Mouse (Mus musculus) hindbrain, embryonic 12.5 days (tissue): ENCODE results near the gene Cnn1. TPM values are rescaled to one million over a fixed set of nuclear protein-coding genes. Genes with fewer than 3 reads are reported as not detected.
A peak's percentile ranks its signal among the peaks of the same experiment; 100 is the strongest.

ENCODE experiments used
- ATAC-seq: fragments of 200-750 bp; cut with Nextera tagmentation; 2 replicates; pipeline ENCODE4 v1.8.0; 2017; ENCODE audit warnings: moderate TSS enrichment; ENCODE audit not compliant: low FRiP score
- H3K27ac ChIP-seq: fragments of 300-500 bp; sonication (generic); 2 replicates; pipeline ENCODE4 v1.5.1; 2016; ENCODE audit warnings: mild to moderate bottlenecking
- H3K27me3 ChIP-seq: fragments of 300-500 bp; sonication (generic); 2 replicates; pipeline ENCODE4 v1.6.1; 2016; ENCODE audit warnings: mild to moderate bottlenecking
- H3K36me3 ChIP-seq: fragments of 300-500 bp; sonication (generic); 2 replicates; pipeline ENCODE4 v1.6.1; 2016; ENCODE audit warnings: mild to moderate bottlenecking
- H3K4me1 ChIP-seq: fragments of 300-500 bp; sonication (generic); 2 replicates; pipeline ENCODE4 v1.6.1; 2016
- H3K4me2 ChIP-seq: fragments of 300-500 bp; sonication (generic); replicated peaks from 2 replicates; pipeline ENCODE4 v1.6.1; 2016; ENCODE audit warnings: mild to moderate bottlenecking
- H3K4me3 ChIP-seq: fragments of 300-500 bp; sonication (generic); 2 replicates; pipeline ENCODE4 v1.5.1; 2016; ENCODE audit warnings: mild to moderate bottlenecking
- H3K9ac ChIP-seq: fragments of 300-500 bp; sonication (generic); 2 replicates; pipeline ENCODE4 v1.6.1; 2016; ENCODE audit warnings: mild to moderate bottlenecking, moderate library complexity
- H3K9me3 ChIP-seq: fragments of 300-500 bp; sonication (generic); replicated peaks from 2 replicates; pipeline ENCODE4 v1.6.1; 2016; ENCODE audit warnings: mild to moderate bottlenecking
- WGBS: fragments of 180-500 bp; shearing (Covaris S2); methylation state at CpG from one replicate; pipeline ENCODE4 v1.1.7; 2016; 5-methylcytosine and 5-hydroxymethylcytosine counted together
- polyA plus RNA-seq: library from polyadenylated mRNA; unstranded; fragments of >200 nt; fragmentation: Nextera tagmentation; extraction: Ambion mirVana; gene quantifications from 2 replicates; pipeline ENCODE4 v1.2.1, GENCODE M21; 2016

Gene Cnn1
- polyA plus RNA-seq, 1 experiment from 2014 or later = 1.9 TPM

DNA sequence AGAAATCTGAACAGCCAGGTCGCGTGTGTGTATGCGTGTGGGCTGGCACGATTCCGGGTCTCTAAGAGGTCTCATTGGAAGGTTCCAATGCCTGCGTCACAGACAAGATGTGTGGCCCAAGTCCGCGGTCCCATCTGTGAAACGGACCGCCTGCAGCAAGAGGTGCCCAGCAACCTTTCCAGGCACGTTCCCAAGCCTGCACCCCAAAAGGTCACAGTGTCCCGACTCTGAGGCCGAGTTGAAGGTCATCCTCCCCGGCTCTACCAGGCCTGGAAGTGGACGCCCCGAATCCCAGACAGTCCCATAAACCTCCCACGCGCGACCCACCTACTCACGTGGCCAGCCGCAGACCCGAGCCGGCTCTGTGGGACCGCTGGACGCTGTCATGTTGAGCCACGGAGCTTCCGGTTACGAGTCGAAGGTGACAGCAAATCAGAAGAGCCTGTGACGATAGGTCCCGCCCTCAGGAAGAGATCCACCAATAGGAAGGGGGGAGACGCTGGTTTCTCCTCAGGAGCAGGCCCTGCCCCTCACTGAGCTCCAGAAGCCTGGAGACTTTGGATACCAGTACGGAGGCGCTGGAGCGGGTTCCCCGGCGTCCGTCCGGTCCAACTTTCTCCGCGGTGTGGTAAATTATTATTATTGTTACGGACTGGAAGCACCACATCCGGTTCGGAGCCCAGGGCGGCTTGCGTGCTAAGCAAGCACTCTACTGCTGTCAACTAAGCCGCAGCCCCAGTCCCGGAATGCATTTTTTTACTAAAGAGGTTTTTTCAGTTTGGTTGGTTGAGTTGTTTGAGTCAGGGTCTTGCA lies 13.8 kb upstream of the Cnn1 start, which contains the start of gene Ecsit:
Gene Ecsit (minus strand): TSS at position 417 of the 813 bp plus-strand sequence.
- no peaks in the 10 kb centered on the region for H3K9me3 ChIP-seq
- H3K4me3 ChIP-seq = peak within 1 kb of the TSS; percentile 81
- H3K27me3 ChIP-seq = no peaks in the 10 kb centered on the region
- H3K27ac ChIP-seq = peak within 1 kb of the TSS; percentile 79
- peak; percentile 99 for ATAC-seq
- WGBS = under 1% methylated on average over 48 of the region's 48 CpGs
- peaks cover 7% of the 10 kb centered on the region for H3K4me1 ChIP-seq
- H3K9ac ChIP-seq = peak within 1 kb of the TSS; percentile 80
- peak within 1 kb of the TSS; percentile 61 for H3K4me2 ChIP-seq
- H3K36me3 ChIP-seq = peaks cover 9% of the 10 kb centered on the region

- H3K4me3 ChIP-seq = peak overlapping the region; percentile 81
- 84% methylated on average over 6 of the region's 6 CpGs for WGBS
- no peaks in the 10 kb centered on the region for H3K9me3 ChIP-seq
- H3K9ac ChIP-seq = peak overlapping the region; percentile 80
- H3K27me3 ChIP-seq = no peaks in the 10 kb centered on the region
- no peak overlapping the region for H3K27ac ChIP-seq
- H3K36me3 ChIP-seq = peaks cover 4% of the 10 kb centered on the region; the same call in 1 of the 2 replicates
- no peak for ATAC-seq
- H3K4me1 ChIP-seq = peaks cover 7% of the 10 kb centered on the region
- peak overlapping the region; percentile 61 for H3K4me2 ChIP-seq
These were observed 13.0 kb upstream of the Cnn1 start for GRCm38 (mm10) chr9:22086012-22086411.

GRCm38 (mm10) chr9:22087034-22087618 lies 11.9 kb upstream of the Cnn1 start:
- H3K4me3 ChIP-seq = no peak overlapping the region
- H3K27ac ChIP-seq = no peak overlapping the region
- no peak overlapping the region for H3K4me2 ChIP-seq
- 78% methylated on average over 2 of the region's 2 CpGs for WGBS
- H3K9ac ChIP-seq = no peak overlapping the region
- H3K27me3 ChIP-seq = no peaks in the 10 kb centered on the region
- peaks cover 7% of the 10 kb centered on the region for H3K4me1 ChIP-seq
- no peaks in the 10 kb centered on the region for H3K9me3 ChIP-seq
- ATAC-seq = no peak
- H3K36me3 ChIP-seq = peaks cover 4% of the 10 kb centered on the region; the same call in 1 of the 2 replicates

DNA sequence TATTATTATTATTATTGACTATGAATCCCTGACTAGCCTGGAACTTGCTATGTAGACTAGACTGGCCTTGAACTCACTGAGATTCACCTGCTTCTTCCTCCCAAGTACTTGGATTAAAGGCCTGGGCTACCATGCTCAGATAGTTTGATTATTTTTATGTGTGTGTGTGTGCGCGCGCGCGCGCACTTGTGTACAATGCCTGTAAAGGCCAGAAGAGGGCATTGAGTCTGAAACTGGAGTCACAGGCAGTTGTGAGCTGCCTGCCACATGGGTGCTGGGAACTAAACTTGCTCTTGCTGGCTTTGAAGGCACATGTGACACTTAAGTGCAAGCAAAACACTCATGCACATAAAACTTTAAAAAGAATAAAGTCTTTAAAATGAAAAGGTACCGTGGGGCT lies 9.7 kb upstream of the Cnn1 start:
- no peaks in the 10 kb centered on the region for H3K36me3 ChIP-seq
- H3K4me1 ChIP-seq = peaks cover 7% of the 10 kb centered on the region
- ATAC-seq = no peak
- no peak overlapping the region for H3K4me2 ChIP-seq
- H3K27me3 ChIP-seq = peaks cover 4% of the 10 kb centered on the region; the same call in 1 of the 2 replicates
- H3K9ac ChIP-seq = no peak overlapping the region
- H3K4me3 ChIP-seq = no peak overlapping the region
- H3K27ac ChIP-seq = no peak overlapping the region
- 99% methylated on average over 7 of the region's 7 CpGs for WGBS
- H3K9me3 ChIP-seq = no peaks in the 10 kb centered on the region

GRCm38 (mm10) chr9:22089986-22090385 lies 9.0 kb upstream of the Cnn1 start:
- no peak overlapping the region for H3K9ac ChIP-seq
- no peaks in the 10 kb centered on the region for H3K9me3 ChIP-seq
- no peak overlapping the region for H3K4me3 ChIP-seq
- no peak overlapping the region for H3K4me2 ChIP-seq
- no peak overlapping the region for H3K27ac ChIP-seq
- ATAC-seq = no peak
- H3K27me3 ChIP-seq = peaks cover 4% of the 10 kb centered on the region; the same call in 1 of the 2 replicates
- H3K36me3 ChIP-seq = no peaks in the 10 kb centered on the region
- WGBS = 87% methylated on average over 7 of the region's 7 CpGs
- peaks cover 7% of the 10 kb centered on the region for H3K4me1 ChIP-seq

GRCm38 (mm10) chr9:22092746-22093145 lies 6.3 kb upstream of the Cnn1 start:
- Histone ChIP-seq H3K4me3 (no peak overlapping the region), H3K9me3 (no peaks in the 10 kb centered on the region), H3K27me3 (peaks cover 14% of the 10 kb centered on the region), H3K9ac (no peak overlapping the region), H3K4me1 (no peaks in the 10 kb centered on the region), H3K36me3 (no peaks in the 10 kb centered on the region), H3K27ac (no peak overlapping the region), H3K4me2 (no peak overlapping the region)
- 92% methylated on average over 6 of the region's 6 CpGs for WGBS
- ATAC-seq = no peak

- peak; percentile 66 for ATAC-seq
- H3K4me3 ChIP-seq = peak overlapping the region; percentile 29
- peak overlapping the region; percentile 59 for H3K9ac ChIP-seq
These were observed 3.1 kb upstream of the Cnn1 start for GRCm38 (mm10) chr9:22095854-22096307.

GRCm38 (mm10) chr9:22099922-22100321 lies 906 bp downstream of the Cnn1 start:
- Histone ChIP-seq H3K4me3 (no peak overlapping the region), H3K27ac (no peak overlapping the region), H3K36me3 (no peaks in the 10 kb centered on the region), H3K9me3 (no peaks in the 10 kb centered on the region), H3K4me1 (peaks cover 6% of the 10 kb centered on the region), H3K27me3 (peaks cover 50% of the 10 kb centered on the region), H3K9ac (no peak overlapping the region), H3K4me2 (no peak overlapping the region)
- ATAC-seq = no peak
- WGBS = 3% methylated on average over 17 of the region's 18 CpGs

More at GRCm38 (mm10) chr9:22095854-22096307, 3.1 kb upstream of the Cnn1 start:
- no peaks in the 10 kb centered on the region for H3K9me3 ChIP-seq
- H3K27me3 ChIP-seq = peaks cover 45% of the 10 kb centered on the region
- no peaks in the 10 kb centered on the region for H3K36me3 ChIP-seq
- 3% methylated on average over 24 of the region's 24 CpGs for WGBS
- no peak overlapping the region for H3K27ac ChIP-seq
- peak overlapping the region; percentile 70 for H3K4me2 ChIP-seq
- H3K4me1 ChIP-seq = peaks cover 6% of the 10 kb centered on the region

DNA sequence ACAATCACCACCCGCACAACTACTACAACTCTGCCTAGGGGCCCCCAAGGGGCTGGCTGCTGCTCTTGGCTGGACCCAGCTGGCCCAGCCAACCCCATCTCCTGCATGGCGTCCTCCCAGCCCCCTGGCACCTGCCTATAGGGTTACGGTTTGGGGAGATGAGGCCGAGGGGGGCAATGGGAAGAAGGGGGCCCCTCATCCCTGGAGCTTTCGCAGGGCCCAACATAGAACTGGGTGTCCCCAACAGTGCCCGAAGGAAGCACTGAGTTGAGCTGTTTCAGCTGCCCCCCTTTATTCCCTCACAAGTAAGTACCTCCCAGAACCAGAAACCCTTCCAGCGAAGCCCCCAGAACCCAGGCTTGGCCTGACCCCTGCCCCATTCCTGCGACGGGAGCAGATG lies 9.2 kb downstream of the Cnn1 start:
- Histone ChIP-seq H3K4me3 (no peak overlapping the region), H3K4me1 (no peaks in the 10 kb centered on the region)
- 94% methylated on average over 9 of the region's 9 CpGs for WGBS

GRCm38 (mm10) chr9:22115635-22116034 lies 16.6 kb downstream of the Cnn1 start:
- H3K27ac ChIP-seq = no peak overlapping the region
- peaks cover 35% of the 10 kb centered on the region for H3K36me3 ChIP-seq
- H3K4me3 ChIP-seq = peak overlapping the region; percentile 87
- peak overlapping the region; percentile 84 for H3K4me2 ChIP-seq
- H3K9me3 ChIP-seq = no peaks in the 10 kb centered on the region
- ATAC-seq = no peak
- 88% methylated on average over 4 of the region's 4 CpGs for WGBS
- H3K27me3 ChIP-seq = no peaks in the 10 kb centered on the region
- H3K9ac ChIP-seq = peak overlapping the region; percentile 88
- H3K4me1 ChIP-seq = peaks cover 21% of the 10 kb centered on the region

More for the DNA sequence above, 9.2 kb downstream of the Cnn1 start:
- H3K36me3 ChIP-seq = peaks cover 39% of the 10 kb centered on the region
- no peak overlapping the region for H3K27ac ChIP-seq
- no peaks in the 10 kb centered on the region for H3K27me3 ChIP-seq
- no peak overlapping the region for H3K4me2 ChIP-seq
- no peak; the same call in 1 of the 2 replicates for ATAC-seq
- H3K9me3 ChIP-seq = no peaks in the 10 kb centered on the region
- no peak overlapping the region for H3K9ac ChIP-seq

- no peaks in the 10 kb centered on the region for H3K9me3 ChIP-seq
- ATAC-seq = no peak
- WGBS = 21% methylated on average over 15 of the region's 15 CpGs
- H3K9ac ChIP-seq = peak overlapping the region; percentile 88
- H3K4me2 ChIP-seq = peak overlapping the region; percentile 84
- peak overlapping the region; percentile 70; the same call in 1 of the 2 replicates for H3K27ac ChIP-seq
- peaks cover 21% of the 10 kb centered on the region for H3K4me1 ChIP-seq
- peak overlapping the region; percentile 87 for H3K4me3 ChIP-seq
- H3K36me3 ChIP-seq = peaks cover 31% of the 10 kb centered on the region
- no peaks in the 10 kb centered on the region for H3K27me3 ChIP-seq
These were observed 17.1 kb downstream of the Cnn1 start for GRCm38 (mm10) chr9:22116086-22116485.

- ATAC-seq = peak; percentile 96
- Histone ChIP-seq H3K4me2 (peak within 1 kb of the TSS; percentile 84), H3K4me3 (peak within 1 kb of the TSS; percentile 87), H3K27ac (peak within 1 kb of the TSS; percentile 70; the same call in 1 of the 2 replicates), H3K27me3 (no peaks in the 10 kb centered on the region), H3K9me3 (no peaks in the 10 kb centered on the region), H3K9ac (peak within 1 kb of the TSS; percentile 88), H3K4me1 (peaks cover 21% of the 10 kb centered on the region), H3K36me3 (peaks cover 23% of the 10 kb centered on the region)
- WGBS = under 1% methylated on average over 52 of the region's 52 CpGs
These were observed 17.9 kb downstream of the Cnn1 start, which contains the start of gene Elof1 for GRCm38 (mm10) chr9:22116740-22117426. Elof1 (minus strand) TSS chr9:22117172.
